Mouse (Mus musculus) liver, embryonic 16.5 days (tissue): ENCODE data around the gene Por. TPM values are rescaled to one million over a fixed set of nuclear protein-coding genes. Genes with fewer than 3 reads are reported as not detected.

Source experiments
- ATAC-seq: fragments of 200-750 bp; cut with Nextera tagmentation; 2 replicates; pipeline ENCODE4 v1.8.0; 2017; ENCODE audit warnings: low read depth, mild to moderate bottlenecking, moderate number of reproducible peaks, moderate library complexity
- H3K27ac ChIP-seq: fragments of 300-500 bp; sonication (generic); 2 replicates; pipeline ENCODE4 v1.5.1; 2014; ENCODE audit warnings: mild to moderate bottlenecking, low read length
- H3K27me3 ChIP-seq: fragments of 300-500 bp; sonication (generic); 2 replicates; pipeline ENCODE4 v1.6.1; 2014; ENCODE audit warnings: low read depth, low read length, mixed read lengths; ENCODE audit not compliant: control insufficient read depth, insufficient read depth
- H3K36me3 ChIP-seq: fragments of 300-500 bp; sonication (generic); 2 replicates; pipeline ENCODE4 v1.6.1; 2014; ENCODE audit warnings: mild to moderate bottlenecking; ENCODE audit not compliant: control insufficient read depth, insufficient read depth
- H3K4me1 ChIP-seq: fragments of 300-500 bp; sonication (generic); 2 replicates; pipeline ENCODE4 v1.6.1; 2014; ENCODE audit warnings: low read depth, low read length, mixed read lengths; ENCODE audit not compliant: control insufficient read depth
- H3K4me2 ChIP-seq: fragments of 300-500 bp; sonication (generic); 2 replicates; pipeline ENCODE4 v1.6.1; 2014; ENCODE audit warnings: low read depth, low read length, mixed read lengths
- H3K4me3 ChIP-seq: fragments of 300-500 bp; sonication (generic); 2 replicates; pipeline ENCODE4 v1.5.1; 2014; ENCODE audit warnings: low read depth, mild to moderate bottlenecking, low read length
- H3K9ac ChIP-seq: fragments of 300-500 bp; sonication (generic); 2 replicates; pipeline ENCODE4 v1.6.1; 2014; ENCODE audit warnings: low read depth, low read length
- H3K9me3 ChIP-seq: fragments of 300-500 bp; sonication (generic); replicated peaks from 2 replicates; pipeline ENCODE4 v1.6.1; 2016; ENCODE audit warnings: low read length; ENCODE audit not compliant: control insufficient read depth
- WGBS: fragments of 180-500 bp; shearing (Covaris S2); extraction: QIAGEN DNeasy Blood & Tissue Kit; methylation state at CpG from one replicate; pipeline ENCODE4 v1.1.7; 2014; ENCODE audit not compliant: insufficient replicate concordance; 5-methylcytosine and 5-hydroxymethylcytosine counted together
- polyA plus RNA-seq: library from polyadenylated mRNA; unstranded; fragments of >200 nt; fragmentation: Nextera tagmentation; extraction: Ambion mirVana; gene quantifications from 2 replicates; pipeline ENCODE4 v1.2.1, GENCODE M21; 2015

Gene Por
- polyA plus RNA-seq, 1 experiment from 2014 or later: 53.1 TPM

- 41% methylated on average over 10 of the region's 10 CpGs for WGBS
- ATAC-seq: no peak
- Histone ChIP-seq H3K27ac (no peak overlapping the region), H3K4me1 (peaks cover 18% of the 10 kb centered on the region), H3K9me3 (no peaks in the 10 kb centered on the region), H3K4me3 (no peak overlapping the region), H3K36me3 (no peaks in the 10 kb centered on the region), H3K27me3 (no peaks in the 10 kb centered on the region; the same call in 1 of the 2 replicates), H3K4me2 (no peak overlapping the region), H3K9ac (no peak overlapping the region)
Measured at GRCm38 (mm10) chr5:135742156-135742555, 72.3 kb downstream of the Por start.

GRCm38 (mm10) chr5:135742941-135743740 is 73.3 kb downstream of the Por start:
- no peak for ATAC-seq
- no peaks in the 10 kb centered on the region; the same call in 1 of the 2 replicates for H3K27me3 ChIP-seq
- WGBS: 21% methylated on average over 18 of the region's 18 CpGs
- peaks cover 18% of the 10 kb centered on the region for H3K4me1 ChIP-seq
- no peak overlapping the region for H3K27ac ChIP-seq
- H3K9ac ChIP-seq: peak overlapping the region; percentile 69
- H3K9me3 ChIP-seq: no peaks in the 10 kb centered on the region
- H3K4me2 ChIP-seq: peak overlapping the region; percentile 98
- H3K36me3 ChIP-seq: no peaks in the 10 kb centered on the region
- peak overlapping the region; percentile 78 for H3K4me3 ChIP-seq

- under 1% methylated on average over 60 of the region's 60 CpGs for WGBS
- peaks cover 18% of the 10 kb centered on the region for H3K4me1 ChIP-seq
- no peaks in the 10 kb centered on the region; the same call in 1 of the 2 replicates for H3K27me3 ChIP-seq
- H3K4me2 ChIP-seq: peak within 1 kb of the TSS; percentile 98
- H3K27ac ChIP-seq: no peak within 1 kb of the TSS
- H3K9me3 ChIP-seq: no peaks in the 10 kb centered on the region; the same call in 1 of the 2 replicates
- H3K36me3 ChIP-seq: no peaks in the 10 kb centered on the region
- peak within 1 kb of the TSS; percentile 78 for H3K4me3 ChIP-seq
- ATAC-seq: peak; percentile 97
- peak within 1 kb of the TSS; percentile 69 for H3K9ac ChIP-seq
Measured at GRCm38 (mm10) chr5:135743741-135744609, 74.1 kb downstream of the Por start, which contains the start of gene Tmem120a. Tmem120a (minus strand) TSS chr5:135744448.

GRCm38 (mm10) chr5:135744742-135745141 is 74.9 kb downstream of the Por start:
- peak overlapping the region; percentile 98 for H3K4me2 ChIP-seq
- H3K9ac ChIP-seq: peak overlapping the region; percentile 49
- no peaks in the 10 kb centered on the region; the same call in 1 of the 2 replicates for H3K27me3 ChIP-seq
- ATAC-seq: no peak
- H3K4me1 ChIP-seq: peaks cover 18% of the 10 kb centered on the region
- no peaks in the 10 kb centered on the region for H3K36me3 ChIP-seq
- WGBS: 24% methylated on average over 11 of the region's 12 CpGs
- no peaks in the 10 kb centered on the region; the same call in 1 of the 2 replicates for H3K9me3 ChIP-seq
- H3K27ac ChIP-seq: no peak overlapping the region
- H3K4me3 ChIP-seq: peak overlapping the region; percentile 78

- no peaks in the 10 kb centered on the region for H3K4me1 ChIP-seq
- whole genome bisulfite sequencing: 53% methylated on average over 1 of the region's 1 CpGs
- no peak overlapping the region for H3K27ac ChIP-seq
- ATAC-seq: no peak
- H3K4me3 ChIP-seq: no peak overlapping the region
- no peaks in the 10 kb centered on the region for H3K36me3 ChIP-seq
- H3K4me2 ChIP-seq: no peak overlapping the region
- no peaks in the 10 kb centered on the region for H3K27me3 ChIP-seq
- no peaks in the 10 kb centered on the region; the same call in 1 of the 2 replicates for H3K9me3 ChIP-seq
- H3K9ac ChIP-seq: no peak overlapping the region
Measured at GRCm38 (mm10) chr5:135751041-135751440, 81.2 kb downstream of the Por start.

- H3K36me3 ChIP-seq: no peaks in the 10 kb centered on the region
- H3K4me3 ChIP-seq: no peak overlapping the region
- ATAC-seq: no peak
- 58% methylated on average over 2 of the region's 2 CpGs for WGBS
- H3K4me1 ChIP-seq: no peaks in the 10 kb centered on the region
- H3K27ac ChIP-seq: no peak overlapping the region
- no peak overlapping the region for H3K4me2 ChIP-seq
- no peak overlapping the region for H3K9ac ChIP-seq
- no peaks in the 10 kb centered on the region for H3K27me3 ChIP-seq
- no peaks in the 10 kb centered on the region; the same call in 1 of the 2 replicates for H3K9me3 ChIP-seq
Measured at GRCm38 (mm10) chr5:135751595-135751994, 81.8 kb downstream of the Por start.

- Histone ChIP-seq H3K4me3 (no peak overlapping the region), H3K4me2 (no peak overlapping the region), H3K36me3 (no peaks in the 10 kb centered on the region), H3K27ac (no peak overlapping the region), H3K9me3 (no peaks in the 10 kb centered on the region), H3K9ac (no peak overlapping the region), H3K27me3 (no peaks in the 10 kb centered on the region), H3K4me1 (no peaks in the 10 kb centered on the region)
- no peak for ATAC-seq
- 69% methylated on average over 3 of the region's 3 CpGs for WGBS
Measured at GRCm38 (mm10) chr5:135761881-135762280, 92.0 kb downstream of the Por start.

GRCm38 (mm10) chr5:135763526-135763925 is 93.7 kb downstream of the Por start:
- no peak overlapping the region for H3K4me2 ChIP-seq
- 4% methylated on average over 7 of the region's 7 CpGs for WGBS
- H3K27ac ChIP-seq: no peak overlapping the region
- no peak overlapping the region for H3K4me3 ChIP-seq
- H3K4me1 ChIP-seq: no peaks in the 10 kb centered on the region
- H3K36me3 ChIP-seq: no peaks in the 10 kb centered on the region
- H3K27me3 ChIP-seq: no peaks in the 10 kb centered on the region
- H3K9ac ChIP-seq: no peak overlapping the region
- no peak for ATAC-seq
- H3K9me3 ChIP-seq: no peaks in the 10 kb centered on the region
